Mouse (Mus musculus) lung, postnatal 0 days (tissue): ENCODE measurements around the gene Atp6v1g2.

ENCODE experiments used
- CTCF ChIP-seq: IDR thresholded peaks from 2 replicates; pipeline ENCODE4 v1.5.1; 2016; ENCODE audit warnings: antibody characterized with exemption, mild to moderate bottlenecking
- EP300 ChIP-seq: IDR thresholded peaks from 2 replicates; pipeline ENCODE4 v1.6.1; 2016; ENCODE audit warnings: antibody characterized with exemption, mild to moderate bottlenecking, control low read depth

- TF ChIP-seq CTCF (no peak), EP300 (no peak)
Measured at GRCm38 (mm10) chr17:35239700-35240099, 6.2 kb downstream of the Atp6v1g2 start.
